Mouse (Mus musculus): ENCODE measurements around the gene Rpl11.

DNA sequence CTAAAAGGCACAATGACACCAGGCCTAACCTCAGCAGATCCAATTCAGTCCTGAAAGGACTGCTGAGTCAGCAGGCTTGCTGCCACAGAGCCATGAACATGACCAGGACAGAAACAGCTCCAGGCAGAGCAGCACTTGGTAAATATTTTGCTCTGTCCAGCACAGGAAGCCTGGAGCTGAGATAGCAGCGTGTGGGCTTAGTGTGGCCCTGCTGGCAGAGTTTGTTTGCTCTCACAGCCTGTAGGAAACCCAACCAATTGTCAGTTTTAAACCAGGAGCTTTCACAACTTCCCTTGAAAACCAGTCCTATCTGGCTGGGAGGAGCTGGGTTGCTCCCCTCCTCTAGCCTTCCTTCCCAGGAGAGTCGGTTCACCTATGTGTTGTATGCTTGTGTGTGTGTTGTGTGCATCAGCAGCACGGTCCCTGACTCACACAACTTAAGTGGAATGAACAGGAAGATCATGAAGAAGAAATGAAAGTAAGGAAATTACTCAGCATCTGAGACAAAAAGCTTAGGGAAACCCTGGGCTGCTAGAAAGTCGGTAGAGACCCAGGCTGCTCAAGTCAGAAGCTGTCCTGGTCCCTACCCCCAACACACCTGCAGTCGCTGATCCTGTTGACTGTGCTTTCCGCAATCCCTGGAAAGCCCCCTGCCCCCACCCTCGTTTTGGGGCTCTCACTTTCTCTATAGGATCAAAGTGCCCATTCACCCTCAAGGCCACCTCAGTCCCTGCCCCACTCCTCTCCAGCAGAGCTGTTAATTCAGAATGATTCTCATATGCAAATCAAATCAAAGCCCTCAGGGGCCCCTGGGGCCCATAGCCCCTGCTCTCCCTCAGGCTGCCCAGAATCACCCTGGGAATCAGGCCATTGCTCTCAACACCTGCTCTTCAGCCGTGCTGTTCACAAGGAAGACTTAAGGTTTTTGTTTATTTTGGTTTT lies 22.0 kb downstream of the Rpl11 start:
- TF ChIP-seq POLR2A (IDR thresholded peaks at IDR 0.05; ENCODE audit: control insufficient read depth, extremely low read depth, insufficient read depth, low read length, poor library complexity) (no peak), CTCF (IDR thresholded peaks at IDR 0.05; ENCODE audit: borderline replicate concordance, control insufficient read depth, extremely low read depth, insufficient read depth, low read length, poor library complexity) (no peak)
